Mouse (Mus musculus): ENCODE measurements at regions not wholly inside any gene's neighbourhood (a gene's known extent, or its start where the extent isn't known, plus 50 kb on each side); places are given as distances from the start of the nearest gene placed in this dataset.
"Not testable (repeated sequence)": the region's sequence is repeated elsewhere in the genome, so short reads cannot be mapped to it uniquely, and the experiment has no call there.

GRCm38 (mm10) chr11:31563826-31564741 lies 107.6 kb downstream of the Bod1 start:
- no peak overlapping the region for H3K4me3 ChIP-seq
- peak overlapping the region; percentile 77 for H3K27ac ChIP-seq (replicated peaks)
- no peaks in the 10 kb centered on the region for H3K27me3 ChIP-seq (replicated peaks)
- H3K9ac ChIP-seq: no peak overlapping the region
- no peaks in the 10 kb centered on the region for H3K36me3 ChIP-seq
- 22% methylated on average over 10 of the region's 10 CpGs for WGBS
- peaks cover 21% of the 10 kb centered on the region for H3K4me1 ChIP-seq
- ATAC-seq (ENCODE audit: extremely low read depth, insufficient number of reproducible peaks, low FRiP score, low TSS enrichment): no peak
- H3K4me2 ChIP-seq: peak overlapping the region; percentile 35
- H3K9me3 ChIP-seq: 0 out of 2 replicates have a peak, but pooled peaks cover 4% of the 10 kb centered on the region

DNA sequence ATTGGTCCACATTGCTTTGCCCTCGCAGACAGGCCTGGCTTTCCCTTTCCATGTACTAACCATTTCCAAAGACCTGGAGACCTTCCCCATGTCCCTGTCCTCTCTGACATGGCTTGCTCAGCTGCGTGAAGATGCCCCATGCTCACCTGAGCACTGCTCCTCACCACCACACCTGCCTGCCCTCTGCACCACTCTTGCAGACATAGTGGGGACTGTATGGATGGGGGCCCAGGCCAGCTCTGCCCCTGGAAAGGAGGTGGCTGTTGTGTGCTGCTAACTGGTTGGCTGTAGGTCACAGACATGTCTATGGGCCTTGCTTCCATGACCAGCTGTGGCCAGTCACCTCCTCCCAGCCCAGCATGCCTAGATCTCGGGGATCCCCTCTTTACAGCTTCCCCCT lies 108.7 kb downstream of the Bod1 start:
- Histone ChIP-seq H3K9ac (no peak overlapping the region), H3K4me3 (no peak overlapping the region), H3K4me1 (peaks cover 21% of the 10 kb centered on the region), H3K27me3 (replicated peaks) (no peaks in the 10 kb centered on the region), H3K36me3 (no peaks in the 10 kb centered on the region), H3K4me2 (no peak overlapping the region), H3K27ac (replicated peaks) (no peak overlapping the region), H3K9me3 (0 out of 2 replicates have a peak, but pooled peaks cover 4% of the 10 kb centered on the region)
- ATAC-seq (ENCODE audit: extremely low read depth, insufficient number of reproducible peaks, low FRiP score, low TSS enrichment): no peak
- WGBS: 86% methylated on average over 3 of the region's 3 CpGs

DNA sequence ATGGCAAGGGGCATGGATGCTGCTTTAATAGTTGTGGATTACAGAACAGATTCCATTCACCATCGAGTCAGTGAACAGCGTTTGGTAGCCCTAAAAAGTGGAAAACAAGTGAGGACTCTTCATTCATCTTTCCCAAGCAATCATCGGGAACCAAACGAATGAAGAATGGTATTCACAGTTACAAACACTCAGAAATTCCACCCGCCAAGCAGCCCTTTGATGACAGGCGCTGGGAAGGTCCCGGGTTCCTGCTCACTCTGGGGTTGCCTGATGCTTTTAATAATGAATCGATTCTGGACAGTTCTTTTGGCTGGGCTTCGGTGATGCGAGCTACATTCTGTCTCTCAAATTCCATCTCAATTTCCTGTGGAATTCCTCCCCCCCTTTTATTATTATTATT lies 110.9 kb downstream of the Bod1 start:
- no peaks in the 10 kb centered on the region for H3K27me3 ChIP-seq (replicated peaks)
- WGBS: 62% methylated on average over 10 of the region's 10 CpGs
- peaks cover 24% of the 10 kb centered on the region for H3K4me1 ChIP-seq
- H3K36me3 ChIP-seq: no peaks in the 10 kb centered on the region
- H3K9ac ChIP-seq: no peak overlapping the region
- ATAC-seq (ENCODE audit: extremely low read depth, insufficient number of reproducible peaks, low FRiP score, low TSS enrichment): no peak
- H3K4me3 ChIP-seq: no peak overlapping the region
- no peak overlapping the region for H3K27ac ChIP-seq (replicated peaks)
- H3K4me2 ChIP-seq: no peak overlapping the region
- 0 out of 2 replicates have a peak, but pooled peaks cover 4% of the 10 kb centered on the region for H3K9me3 ChIP-seq

DNA sequence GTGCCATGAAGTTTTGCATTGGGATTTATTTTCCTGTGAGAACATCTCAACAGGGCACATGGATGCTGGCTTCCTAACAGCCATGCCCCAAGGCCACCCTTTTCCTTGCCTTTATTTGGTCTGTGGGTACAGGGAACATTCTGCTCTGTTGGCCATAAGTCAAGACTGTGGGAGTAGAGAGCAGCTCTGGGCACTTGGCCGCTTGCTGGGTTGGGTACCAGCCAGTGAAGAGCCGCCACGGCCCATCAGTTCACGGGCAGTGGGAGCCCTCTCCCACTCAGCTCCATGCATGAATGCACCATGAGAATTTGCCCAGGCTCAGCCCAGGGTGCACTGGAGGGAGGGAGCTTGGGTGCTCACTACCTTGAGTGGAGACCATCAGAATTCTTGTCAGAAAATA lies 116.6 kb downstream of the Bod1 start:
- no peak overlapping the region for H3K9ac ChIP-seq
- no peak for ATAC-seq (ENCODE audit: extremely low read depth, insufficient number of reproducible peaks, low FRiP score, low TSS enrichment)
- 72% methylated on average over 4 of the region's 4 CpGs for WGBS
- H3K4me1 ChIP-seq: peaks cover 20% of the 10 kb centered on the region
- no peak overlapping the region for H3K27ac ChIP-seq (replicated peaks)
- no peak overlapping the region for H3K4me2 ChIP-seq
- no peaks in the 10 kb centered on the region for H3K9me3 ChIP-seq
- H3K4me3 ChIP-seq: no peak overlapping the region
- no peaks in the 10 kb centered on the region for H3K36me3 ChIP-seq
- H3K27me3 ChIP-seq (replicated peaks): no peaks in the 10 kb centered on the region

DNA sequence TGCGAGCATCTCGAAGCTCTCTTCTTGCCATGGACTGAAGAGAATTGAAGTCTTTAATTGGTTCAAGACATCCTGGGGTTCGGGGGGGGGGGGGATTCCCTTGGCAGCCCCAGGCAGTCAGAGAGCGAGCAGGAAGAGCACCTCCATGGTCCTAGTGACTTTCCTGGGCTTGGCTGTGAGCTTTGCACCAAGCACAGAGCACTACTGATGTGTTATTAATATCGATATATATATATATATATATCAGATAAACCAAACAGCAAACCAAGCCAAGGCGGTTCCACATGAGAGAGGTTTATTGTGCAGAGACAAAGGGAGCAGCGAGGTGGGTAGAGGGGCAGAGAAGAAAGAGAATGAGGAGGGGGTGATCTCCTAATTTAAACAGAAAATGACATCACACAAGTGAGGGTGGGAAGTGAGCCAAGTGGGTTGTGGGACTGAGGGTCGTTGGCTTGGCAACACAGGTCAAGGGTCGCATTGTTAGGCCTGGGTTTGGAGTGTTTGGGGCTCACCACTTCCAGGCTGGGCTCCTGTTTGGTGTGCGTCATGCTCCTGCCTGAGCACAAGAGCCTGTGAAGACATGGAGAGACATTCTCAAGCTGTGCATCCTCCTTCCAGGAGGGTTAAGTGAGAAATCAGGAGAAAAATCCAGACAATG lies 119.9 kb downstream of the Bod1 start:
- H3K4me1 ChIP-seq: peaks cover 20% of the 10 kb centered on the region
- no peak for ATAC-seq (ENCODE audit: extremely low read depth, insufficient number of reproducible peaks, low FRiP score, low TSS enrichment)
- no peaks in the 10 kb centered on the region for H3K27me3 ChIP-seq (replicated peaks)
- no peaks in the 10 kb centered on the region for H3K36me3 ChIP-seq
- no peak overlapping the region for H3K4me3 ChIP-seq
- 65% methylated on average over 10 of the region's 10 CpGs for WGBS
- peak overlapping the region; percentile 70 for H3K27ac ChIP-seq (replicated peaks)
- H3K4me2 ChIP-seq: no peak overlapping the region
- H3K9ac ChIP-seq: no peak overlapping the region
- H3K9me3 ChIP-seq: 0 out of 2 replicates have a peak, but pooled peaks cover 12% of the 10 kb centered on the region

GRCm38 (mm10) chr11:31550747-31551613 lies 120.7 kb downstream of the Bod1 start:
- Histone ChIP-seq H3K27ac (replicated peaks) (peak overlapping the region; percentile 70), H3K9ac (no peak overlapping the region), H3K36me3 (no peaks in the 10 kb centered on the region), H3K4me2 (no peak overlapping the region), H3K4me3 (no peak overlapping the region), H3K9me3 (0 out of 2 replicates have a peak, but pooled peaks cover 12% of the 10 kb centered on the region), H3K4me1 (peaks cover 16% of the 10 kb centered on the region), H3K27me3 (replicated peaks) (no peaks in the 10 kb centered on the region)
- no peak for ATAC-seq (ENCODE audit: extremely low read depth, insufficient number of reproducible peaks, low FRiP score, low TSS enrichment)
- WGBS: 31% methylated on average over 6 of the region's 6 CpGs

- WGBS: 72% methylated on average over 10 of the region's 10 CpGs
- H3K36me3 ChIP-seq; H3K4me3 ChIP-seq; H3K27me3 ChIP-seq (replicated peaks); H3K4me2 ChIP-seq; ATAC-seq (ENCODE audit: extremely low read depth, insufficient number of reproducible peaks, low FRiP score, low TSS enrichment); H3K27ac ChIP-seq (replicated peaks); H3K9ac ChIP-seq: not testable (repeated sequence)
- Histone ChIP-seq H3K9me3 (0 out of 2 replicates have a peak, but pooled peaks cover 12% of the 10 kb centered on the region), H3K4me1 (peaks cover 34% of the 10 kb centered on the region)
These were observed 126.2 kb downstream of the Bod1 start for GRCm38 (mm10) chr11:31545514-31545913.

DNA sequence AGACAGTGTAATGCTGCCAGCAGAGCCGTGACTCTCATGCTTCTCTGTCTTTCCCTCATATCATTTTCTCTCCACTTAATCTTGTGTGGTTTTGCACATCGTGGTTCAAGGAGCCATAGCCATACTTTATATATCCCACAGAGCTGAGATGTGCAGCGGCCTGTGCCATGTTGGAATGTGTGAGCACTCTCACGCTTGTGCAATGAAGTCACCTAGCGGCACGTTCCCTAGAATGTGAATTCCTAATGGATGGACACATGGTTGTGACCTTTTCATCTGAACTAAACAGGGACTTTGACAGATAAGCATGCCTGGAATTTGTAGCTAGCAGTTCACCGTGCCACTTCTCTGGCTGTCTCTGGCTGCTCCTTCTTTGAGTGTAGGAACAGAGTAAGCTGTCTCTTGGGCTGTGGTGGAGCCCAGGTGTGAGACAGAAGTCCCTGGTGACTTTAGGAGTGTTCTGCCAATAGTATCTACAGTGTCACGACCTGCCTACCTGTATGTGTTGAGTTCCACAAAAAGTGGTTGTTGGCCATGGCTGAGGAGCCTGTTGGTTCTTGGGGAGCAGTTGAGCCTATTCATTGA lies 129.0 kb downstream of the Bod1 start:
- Histone ChIP-seq H3K9ac (no peak overlapping the region), H3K27ac (replicated peaks) (peak overlapping the region; percentile 66), H3K9me3 (no peaks in the 10 kb centered on the region), H3K4me2 (no peak overlapping the region), H3K4me1 (peaks cover 34% of the 10 kb centered on the region), H3K4me3 (no peak overlapping the region), H3K27me3 (replicated peaks) (no peaks in the 10 kb centered on the region), H3K36me3 (no peaks in the 10 kb centered on the region)
- ATAC-seq (ENCODE audit: extremely low read depth, insufficient number of reproducible peaks, low FRiP score, low TSS enrichment): peak; percentile 31; the same call in 1 of the 2 replicates
- WGBS: 30% methylated on average over 8 of the region's 8 CpGs

GRCm38 (mm10) chr11:31541425-31541824 lies 130.3 kb downstream of the Bod1 start:
- Histone ChIP-seq H3K27me3 (replicated peaks) (no peaks in the 10 kb centered on the region), H3K9ac (no peak overlapping the region), H3K9me3 (no peaks in the 10 kb centered on the region), H3K4me3 (no peak overlapping the region), H3K27ac (replicated peaks) (no peak overlapping the region), H3K36me3 (no peaks in the 10 kb centered on the region), H3K4me1 (peaks cover 34% of the 10 kb centered on the region), H3K4me2 (no peak overlapping the region)
- no peak for ATAC-seq (ENCODE audit: extremely low read depth, insufficient number of reproducible peaks, low FRiP score, low TSS enrichment)
- 88% methylated on average over 3 of the region's 3 CpGs for WGBS

- Histone ChIP-seq H3K27ac (replicated peaks) (no peak overlapping the region), H3K9ac (no peak overlapping the region), H3K4me3 (no peak overlapping the region), H3K27me3 (replicated peaks) (no peaks in the 10 kb centered on the region), H3K4me1 (peaks cover 34% of the 10 kb centered on the region), H3K9me3 (no peaks in the 10 kb centered on the region), H3K4me2 (no peak overlapping the region), H3K36me3 (no peaks in the 10 kb centered on the region)
- no peak for ATAC-seq (ENCODE audit: extremely low read depth, insufficient number of reproducible peaks, low FRiP score, low TSS enrichment)
These were observed 130.9 kb downstream of the Bod1 start for GRCm38 (mm10) chr11:31540816-31541215.

- 0 out of 2 replicates have a peak, but pooled peaks cover 5% of the 10 kb centered on the region for H3K9me3 ChIP-seq
- peaks cover 8% of the 10 kb centered on the region for H3K4me1 ChIP-seq
- no peak overlapping the region for H3K9ac ChIP-seq
- ATAC-seq (ENCODE audit: extremely low read depth, insufficient number of reproducible peaks, low FRiP score, low TSS enrichment): no peak
- no peak overlapping the region for H3K4me3 ChIP-seq
- no peak overlapping the region for H3K4me2 ChIP-seq
- WGBS: 70% methylated on average over 2 of the region's 2 CpGs
- no peaks in the 10 kb centered on the region for H3K27me3 ChIP-seq (replicated peaks)
- no peak overlapping the region for H3K27ac ChIP-seq (replicated peaks)
- H3K36me3 ChIP-seq: no peaks in the 10 kb centered on the region
These were observed 140.3 kb downstream of the Bod1 start for GRCm38 (mm10) chr11:31531416-31531815.

All from heart, embryonic 13.5 days (tissue).